ENCODE assay signal across 10 mouse cellular contexts in the genomic region with DNA sequence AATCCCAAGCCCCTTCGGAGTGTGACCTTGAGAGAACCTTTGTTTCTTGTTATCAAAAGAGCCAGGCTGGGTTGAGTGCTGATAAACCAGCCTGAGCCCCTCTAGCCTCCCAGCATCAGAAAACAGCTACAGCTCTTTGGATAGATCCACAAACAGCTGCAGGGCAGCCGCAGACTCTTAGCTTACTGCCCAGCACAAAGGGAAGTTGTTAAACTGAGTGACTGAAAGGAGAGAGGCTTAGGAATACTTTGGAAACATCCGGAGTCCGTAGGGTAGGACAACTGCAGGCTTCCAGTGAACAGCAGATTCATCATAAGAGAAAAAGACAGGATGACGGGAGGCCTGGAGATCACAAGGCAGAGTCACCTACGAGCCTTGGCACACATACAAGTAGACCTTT.
"Had no signal": no experiment of that assay in that cellular context is flagged by ENCODE, and none has a peak within 500 bp of the region (broad histone marks: within the 10 kb centered on the region; RNA-seq: fewer than 3 reads in every experiment).

No protein-coding gene starts in this region.

- H3K4me1 ChIP-seq: liver, embryonic 13.5 days; midbrain, embryonic 13.5 days; neural tube, embryonic 15.5 days had no signal

- H3K9ac ChIP-seq: liver, embryonic 13.5 days; liver, postnatal 0 days; midbrain, embryonic 13.5 days; neural tube, embryonic 15.5 days had no signal

- ATAC-seq: liver, postnatal 0 days; midbrain, embryonic 13.5 days had no signal

- H3K27me3 ChIP-seq: liver, embryonic 13.5 days; midbrain, embryonic 13.5 days; neural tube, embryonic 15.5 days had no signal

- H3K4me3 ChIP-seq: liver, embryonic 13.5 days; midbrain, embryonic 13.5 days; neural tube, embryonic 15.5 days had no signal

- H3K4me2 ChIP-seq: liver, embryonic 13.5 days; midbrain, embryonic 13.5 days; neural tube, embryonic 15.5 days had no signal

- H3K9me3 ChIP-seq: liver, embryonic 13.5 days; neural tube, embryonic 15.5 days had no signal

- H3K27ac ChIP-seq: liver, embryonic 13.5 days; midbrain, embryonic 13.5 days; neural tube, embryonic 15.5 days had no signal

- DNase-seq: kidney, postnatal 36 days; layer of hippocampus, adult 9-11 months; liver; liver, embryonic 13.5 days; liver, postnatal 0 days; right cerebral cortex, adult 18-20 months; right cerebral cortex, postnatal 25 days; thymus, postnatal 36 days had no signal

- H3K36me3 ChIP-seq: liver, embryonic 13.5 days; midbrain, embryonic 13.5 days; neural tube, embryonic 15.5 days had no signal
